Mouse (Mus musculus) testis, postnatal 10 days (tissue): ENCODE measurements around the gene Rnf151.

Experiments used
- DNase-seq: peaks from one replicate; pipeline ENCODE4 v3.0.0; 2021; ENCODE audit warnings: low spot score

Gene Rnf151

GRCm38 (mm10) chr17:24717943-24718342 is at the start of gene Rnf151, which contains the start of gene Rps2:
Gene Rnf151 (minus strand): TSS chr17:24718063.
Gene Rps2 (plus strand): TSS chr17:24718116.
- DNase-seq, result peak; percentile 40

GRCm38 (mm10) chr17:24766266-24766875 is 48.5 kb upstream of the Rnf151 start:
- DNase-seq, result no peak

GRCm38 (mm10) chr17:24765016-24765905 is 47.4 kb upstream of the Rnf151 start:
- no peak for DNase-seq

GRCm38 (mm10) chr17:24761121-24761520 is 43.3 kb upstream of the Rnf151 start:
- DNase-seq, result no peak

GRCm38 (mm10) chr17:24757394-24757793 is 39.5 kb upstream of the Rnf151 start:
- no peak for DNase-seq

GRCm38 (mm10) chr17:24752415-24753394 is 34.8 kb upstream of the Rnf151 start, which contains the start of gene Hs3st6:
Gene Hs3st6 (plus strand): TSS chr17:24752988.
- no peak for DNase-seq

GRCm38 (mm10) chr17:24751528-24751927 is 33.7 kb upstream of the Rnf151 start:
- no peak for DNase-seq

GRCm38 (mm10) chr17:24746986-24747385 is 29.1 kb upstream of the Rnf151 start:
- no peak for DNase-seq

GRCm38 (mm10) chr17:24745526-24746497 is 27.9 kb upstream of the Rnf151 start:
- DNase-seq, result peak; percentile 87

- DNase-seq, result no peak
Observed at GRCm38 (mm10) chr17:24744381-24744780, 26.5 kb upstream of the Rnf151 start.

- no peak for DNase-seq
Observed at GRCm38 (mm10) chr17:24743896-24744295, 26.0 kb upstream of the Rnf151 start.

GRCm38 (mm10) chr17:24742307-24742706 is 24.4 kb upstream of the Rnf151 start:
- DNase-seq, result no peak

GRCm38 (mm10) chr17:24739926-24740325 is 22.1 kb upstream of the Rnf151 start:
- peak; percentile 38 for DNase-seq

- DNase-seq, result peak; percentile 36
Observed at GRCm38 (mm10) chr17:24738238-24738637, 20.4 kb upstream of the Rnf151 start.

- peak; percentile 39 for DNase-seq
Observed at GRCm38 (mm10) chr17:24737135-24737810, 19.4 kb upstream of the Rnf151 start.

- peak; percentile 96 for DNase-seq
Observed at GRCm38 (mm10) chr17:24736330-24737051, 18.6 kb upstream of the Rnf151 start, which contains the start of gene Msrb1. Gene Msrb1 (plus strand): TSS chr17:24736642.

- DNase-seq, result peak; percentile 41
Observed at GRCm38 (mm10) chr17:24735446-24735845, 17.6 kb upstream of the Rnf151 start.

GRCm38 (mm10) chr17:24734513-24734912 is 16.6 kb upstream of the Rnf151 start:
- no peak for DNase-seq

GRCm38 (mm10) chr17:24733434-24734050 is 15.7 kb upstream of the Rnf151 start:
- peak; percentile 60 for DNase-seq
